Mouse (Mus musculus) heart, adult 9 months (tissue): Measurements from ENCODE around the gene Zfp275.
"Not testable (repeated sequence)": the region's sequence is repeated elsewhere in the genome, so short reads cannot be mapped to it uniquely, and the experiment has no call there.

ENCODE experiments used
- DNase-seq, 2 experiments: peaks; one replicate each; pipeline ENCODE4 v3.0.0; 2022; ENCODE audit warnings: low spot score in 2 of 2

The Zfp275 gene

GRCm38 (mm10) chrX:73342483-73342895 is at the start of gene Zfp275:
Zfp275 (plus strand) TSS chrX:73342621.
- DNase-seq = peak; percentile 76

- not testable (repeated sequence) for DNase-seq
These were observed 49.5 kb upstream of the Zfp275 start, which contains the start of the genes Xlr5a and Xlr5c for GRCm38 (mm10) chrX:73292876-73293275. Xlr5a (minus strand) TSS chrX:73292976. Xlr5c (minus strand) TSS chrX:73292976.

- not testable (repeated sequence) for DNase-seq
These were observed 46.7 kb upstream of the Zfp275 start for GRCm38 (mm10) chrX:73295745-73296144.

DNA sequence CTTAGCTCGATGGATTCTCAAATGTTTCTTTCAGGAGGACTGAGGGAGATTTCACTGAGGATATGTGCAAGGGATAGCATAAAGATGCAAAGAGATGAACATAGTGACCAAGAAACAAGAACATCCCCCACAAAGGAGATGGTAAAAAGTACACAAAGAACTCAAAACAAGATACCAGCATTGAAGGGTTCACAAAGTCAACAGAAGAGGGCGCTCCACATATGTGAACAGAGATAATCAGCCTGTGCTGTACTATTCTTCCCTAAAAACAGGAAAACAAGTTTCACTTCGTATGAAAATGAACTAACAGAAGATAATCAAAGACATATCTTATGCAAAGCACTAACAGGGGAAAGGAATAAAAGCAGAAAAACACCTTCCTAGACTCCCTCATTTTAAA is 29.9 kb upstream of the Zfp275 start:
- DNase-seq = peak in 1 of 2 experiments; percentile 6

GRCm38 (mm10) chrX:73321029-73321428 is 21.4 kb upstream of the Zfp275 start:
- no peak for DNase-seq

- no peak for DNase-seq
These were observed 15.2 kb upstream of the Zfp275 start for GRCm38 (mm10) chrX:73327215-73327614.

- no peak for DNase-seq
These were observed 8.9 kb upstream of the Zfp275 start for GRCm38 (mm10) chrX:73333548-73333947.

DNA sequence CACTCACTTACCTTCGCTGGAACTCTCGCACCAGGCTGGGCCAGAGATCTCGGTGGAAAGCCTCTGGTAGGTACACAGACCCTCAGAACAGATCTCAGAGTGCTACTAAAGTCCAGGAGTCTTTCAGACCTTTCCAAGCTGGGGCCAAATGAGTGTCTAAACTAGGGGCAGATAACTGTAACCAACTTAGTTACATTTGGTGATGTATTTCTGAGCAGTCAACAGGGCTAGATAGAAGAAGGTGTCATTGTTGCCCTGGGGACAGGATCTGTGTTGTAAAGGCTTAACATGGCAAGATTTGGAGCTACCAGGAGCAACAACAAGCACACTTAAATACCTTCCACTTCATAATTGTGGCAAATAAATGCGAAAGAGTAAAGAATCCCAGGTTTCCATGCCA is 5.7 kb upstream of the Zfp275 start, which contains the start of gene Gm45015:
TSS of gene Gm45015 (minus strand) at position 101 of the 400 bp plus-strand sequence.
- DNase-seq = no peak

DNA sequence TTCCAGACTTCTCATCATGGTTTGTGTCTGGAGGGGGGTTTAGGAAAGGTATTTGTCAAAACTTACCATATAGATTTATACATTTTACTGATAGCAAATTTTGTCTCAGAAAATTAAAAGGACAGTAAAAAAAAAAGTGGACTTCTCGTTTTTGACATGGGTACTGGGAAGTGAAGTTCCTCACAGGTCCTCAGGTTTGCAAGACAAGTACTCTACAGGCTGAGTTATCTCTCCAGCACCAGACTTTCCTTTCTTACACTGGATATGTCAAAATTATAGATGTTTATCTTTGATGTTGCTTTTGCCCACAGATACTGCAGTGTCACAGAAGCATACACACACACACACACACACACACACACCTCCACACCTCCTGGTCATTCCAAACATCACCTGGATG is 948 bp upstream of the Zfp275 start:
- DNase-seq = no peak

GRCm38 (mm10) chrX:73342068-73342467 is 353 bp upstream of the Zfp275 start:
- DNase-seq = no peak

- DNase-seq = peak in 1 of 2 experiments; percentile 0
These were observed 717 bp downstream of the Zfp275 start for GRCm38 (mm10) chrX:73342941-73343735.

DNA sequence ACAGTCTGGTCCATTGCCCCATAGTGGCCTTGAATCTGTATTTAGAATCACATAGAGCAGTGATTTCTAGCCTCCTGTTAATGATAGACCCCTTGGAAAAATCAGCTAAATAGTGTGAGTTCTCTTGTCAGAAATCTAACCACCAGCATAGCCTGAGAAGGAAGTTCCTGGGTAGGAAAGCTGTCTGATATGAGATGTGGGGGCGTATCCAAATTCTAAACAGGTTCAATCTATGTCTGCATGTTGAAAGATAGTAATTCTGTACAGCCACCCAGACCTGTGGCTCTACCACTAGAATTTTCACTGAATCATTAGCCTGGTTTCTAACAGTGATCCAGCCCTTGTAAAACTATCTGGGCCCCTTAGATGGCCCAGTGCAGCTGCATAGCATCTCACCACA is 1.4 kb downstream of the Zfp275 start:
- DNase-seq = no peak

GRCm38 (mm10) chrX:73344346-73344745 is 1.9 kb downstream of the Zfp275 start:
- DNase-seq = no peak

DNA sequence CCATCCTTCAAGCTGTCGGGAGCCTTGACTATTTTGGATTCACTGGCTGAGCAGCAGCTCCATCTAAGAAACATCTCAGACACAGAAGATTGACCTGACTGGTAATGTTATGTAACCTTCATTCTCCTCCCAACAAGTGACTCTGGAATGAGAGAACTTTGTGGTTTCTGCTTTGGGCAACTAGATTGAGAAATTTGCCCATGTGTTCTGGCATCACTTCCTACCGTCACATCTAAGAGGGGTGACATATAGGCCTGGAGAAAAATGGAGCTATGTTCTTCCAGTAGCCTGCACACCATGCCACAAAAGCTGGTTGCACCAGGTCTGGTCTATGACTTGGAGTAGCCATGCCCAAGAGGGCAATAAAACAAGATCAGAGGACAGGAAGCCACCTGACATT is 13.7 kb downstream of the Zfp275 start:
- DNase-seq = no peak

DNA sequence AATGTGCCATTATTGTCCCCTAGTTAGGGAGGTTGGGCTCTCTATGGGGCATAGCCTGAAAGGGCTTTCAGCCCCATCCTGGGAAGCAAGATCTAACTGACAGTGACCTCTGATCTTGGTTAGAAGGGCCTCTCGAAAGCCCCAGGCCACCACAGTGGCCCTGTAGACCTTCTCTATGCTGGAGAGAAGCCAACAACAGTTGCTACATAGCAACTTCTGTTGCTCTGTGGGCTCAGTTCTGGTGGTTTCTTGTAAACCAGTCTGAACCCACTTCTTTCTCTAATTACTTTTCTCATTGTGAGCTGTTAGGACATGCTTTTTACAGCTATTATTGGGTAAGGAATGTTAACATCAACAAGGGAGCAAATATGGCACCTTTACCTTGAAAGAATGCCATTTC is 14.3 kb downstream of the Zfp275 start:
- DNase-seq = no peak

- no peak for DNase-seq
These were observed 20.9 kb downstream of the Zfp275 start for GRCm38 (mm10) chrX:73363291-73363690.

- no peak for DNase-seq
These were observed 42.0 kb downstream of the Zfp275 start for GRCm38 (mm10) chrX:73384419-73384818.

- no peak for DNase-seq
These were observed 42.5 kb downstream of the Zfp275 start for GRCm38 (mm10) chrX:73384924-73385323.

GRCm38 (mm10) chrX:73391481-73391880 is 49.1 kb downstream of the Zfp275 start:
- DNase-seq = no peak

DNA sequence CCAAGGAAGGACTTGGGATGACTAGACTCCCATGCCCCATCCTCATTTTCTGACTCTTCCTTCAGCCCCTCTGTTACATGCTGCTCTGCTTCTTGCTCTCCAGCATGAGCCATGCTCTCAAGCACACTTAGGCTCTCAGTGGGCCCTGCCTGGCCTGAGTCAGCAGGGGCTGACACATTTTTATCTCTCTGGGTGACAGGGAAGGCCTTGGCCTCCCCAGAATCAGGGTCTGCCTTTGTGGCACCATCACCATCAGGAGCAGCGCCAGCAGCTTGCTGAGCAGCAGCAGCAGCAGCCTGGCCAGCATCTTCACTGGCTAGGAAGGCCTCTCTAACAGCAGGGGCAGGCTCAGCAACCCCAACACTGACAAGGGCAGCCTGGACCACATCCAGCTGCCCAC is 54.0 kb downstream of the Zfp275 start:
- DNase-seq = no peak

DNA sequence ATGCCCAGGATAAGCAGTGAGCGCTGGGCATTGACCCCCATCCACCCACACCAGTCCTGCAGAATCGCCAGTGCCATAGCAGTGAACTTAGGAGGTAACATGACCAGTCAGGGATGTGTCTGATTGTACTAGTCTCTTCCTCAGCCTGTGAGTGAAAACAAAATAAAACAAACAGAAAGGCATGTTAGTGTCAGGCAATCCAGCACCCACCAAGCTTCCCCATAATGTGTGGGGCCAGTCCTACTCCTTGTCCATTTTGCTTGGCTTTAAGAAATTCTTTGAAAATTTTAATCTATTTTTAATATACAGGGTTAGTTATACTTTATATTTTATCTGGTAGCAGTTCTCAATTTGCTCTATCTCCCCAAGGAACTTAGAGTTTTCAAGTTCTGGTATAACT is 56.2 kb downstream of the Zfp275 start, which contains the start of gene Gm18336:
TSS of gene Gm18336 (minus strand) at position 101 of the 400 bp plus-strand sequence.
- DNase-seq = not testable (repeated sequence)

DNA sequence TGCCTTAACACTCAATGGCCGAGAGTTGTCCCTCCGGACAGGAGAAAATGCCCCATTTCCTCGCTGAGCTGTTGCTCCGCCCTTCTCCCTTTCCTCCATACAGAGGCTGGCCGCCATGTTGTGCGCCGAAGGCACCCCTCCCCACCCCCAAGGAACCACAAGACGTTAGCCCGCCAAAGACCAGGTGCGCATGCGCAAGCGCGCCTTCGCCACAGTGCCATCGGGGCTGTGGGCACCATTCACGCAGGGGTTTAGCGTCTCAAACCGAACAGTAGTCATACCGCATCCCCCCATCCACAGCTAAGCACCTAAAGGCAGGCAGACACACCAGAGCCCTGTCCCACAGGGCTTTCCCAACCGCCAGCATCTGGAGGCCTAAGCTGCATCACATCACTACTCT is 58.5 kb downstream of the Zfp275 start:
- no peak for DNase-seq

DNA sequence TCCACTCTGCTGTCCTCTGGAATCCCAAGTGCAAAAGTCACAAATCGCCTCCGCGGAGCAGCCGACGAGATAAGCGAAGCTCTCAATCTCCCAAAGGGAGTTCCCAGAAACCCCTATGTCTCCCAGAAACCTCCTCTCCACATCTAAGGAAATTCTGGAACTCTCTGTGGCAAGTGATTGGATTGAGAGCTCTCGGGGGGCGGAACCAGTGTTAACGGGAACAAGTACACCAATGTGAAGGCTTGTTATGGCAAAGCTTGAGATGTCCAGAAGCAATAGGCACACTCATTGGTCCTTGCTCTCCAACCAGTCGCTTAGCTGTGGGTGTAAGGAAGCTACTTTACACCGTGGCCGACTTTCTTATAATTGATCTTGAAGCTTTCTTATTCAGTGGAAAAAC is 59.2 kb downstream of the Zfp275 start:
- DNase-seq = no peak
